Mouse (Mus musculus): ENCODE data around the gene Rai1. TPM values are rescaled to one million over a fixed set of nuclear protein-coding genes. Genes with fewer than 3 reads are reported as not detected.

Rai1 gene
- polyA plus RNA-seq, 1 experiment: 5.2 TPM

GRCm38 (mm10) chr11:60175371-60176181 is 70.8 kb downstream of the Rai1 start:
- Histone ChIP-seq H3K27ac (ENCODE audit: control insufficient read depth, insufficient read depth, low read depth, low read length) (no peak overlapping the region), H3K36me3 (ENCODE audit: control insufficient read depth, insufficient read depth, low read length) (no peaks in the 10 kb centered on the region), H3K4me1 (ENCODE audit: control insufficient read depth, insufficient read depth, low read length) (peaks cover 26% of the 10 kb centered on the region), H3K27me3 (ENCODE audit: control insufficient read depth, insufficient read depth, low read length) (no peaks in the 10 kb centered on the region; the same call in 1 of the 2 replicates), H3K4me3 (ENCODE audit: control insufficient read depth, low read depth, low read length) (peak overlapping the region; percentile 81)
- no peak for TF ChIP-seq CTCF (IDR thresholded peaks at IDR 0.05; ENCODE audit: control insufficient read depth, insufficient read depth, insufficient replicate concordance, low read depth, low read length)
- TF ChIP-seq POLR2A (IDR thresholded peaks at IDR 0.05; ENCODE audit: control insufficient read depth, low read depth, low read length): no peak

GRCm38 (mm10) chr11:60176182-60176974 is 71.6 kb downstream of the Rai1 start:
- Histone ChIP-seq H3K4me3 (ENCODE audit: control insufficient read depth, low read depth, low read length) (peak overlapping the region; percentile 81), H3K27ac (ENCODE audit: control insufficient read depth, insufficient read depth, low read depth, low read length) (peak overlapping the region; percentile 10; the same call in 1 of the 2 replicates), H3K27me3 (ENCODE audit: control insufficient read depth, insufficient read depth, low read length) (no peaks in the 10 kb centered on the region; the same call in 1 of the 2 replicates), H3K36me3 (ENCODE audit: control insufficient read depth, insufficient read depth, low read length) (no peaks in the 10 kb centered on the region), H3K4me1 (ENCODE audit: control insufficient read depth, insufficient read depth, low read length) (peaks cover 26% of the 10 kb centered on the region)
- no peak for TF ChIP-seq CTCF (IDR thresholded peaks at IDR 0.05; ENCODE audit: control insufficient read depth, insufficient read depth, insufficient replicate concordance, low read depth, low read length)
- TF ChIP-seq POLR2A (IDR thresholded peaks at IDR 0.05; ENCODE audit: control insufficient read depth, low read depth, low read length): no peak

- no peak for TF ChIP-seq POLR2A (IDR thresholded peaks at IDR 0.05; ENCODE audit: control insufficient read depth, low read depth, low read length)
- no peak for TF ChIP-seq CTCF (IDR thresholded peaks at IDR 0.05; ENCODE audit: control insufficient read depth, insufficient read depth, insufficient replicate concordance, low read depth, low read length)
- Histone ChIP-seq H3K4me1 (ENCODE audit: control insufficient read depth, insufficient read depth, low read length) (peaks cover 26% of the 10 kb centered on the region), H3K36me3 (ENCODE audit: control insufficient read depth, insufficient read depth, low read length) (no peaks in the 10 kb centered on the region), H3K4me3 (ENCODE audit: control insufficient read depth, low read depth, low read length) (peak overlapping the region; percentile 81), H3K27me3 (ENCODE audit: control insufficient read depth, insufficient read depth, low read length) (no peaks in the 10 kb centered on the region; the same call in 1 of the 2 replicates), H3K27ac (ENCODE audit: control insufficient read depth, insufficient read depth, low read depth, low read length) (peak overlapping the region; percentile 31; the same call in 1 of the 2 replicates)
Measured at GRCm38 (mm10) chr11:60176975-60177657, 72.3 kb downstream of the Rai1 start.

GRCm38 (mm10) chr11:60178005-60178404 is 73.2 kb downstream of the Rai1 start:
- Histone ChIP-seq H3K36me3 (ENCODE audit: control insufficient read depth, insufficient read depth, low read length) (no peaks in the 10 kb centered on the region), H3K27me3 (ENCODE audit: control insufficient read depth, insufficient read depth, low read length) (no peaks in the 10 kb centered on the region; the same call in 1 of the 2 replicates), H3K27ac (ENCODE audit: control insufficient read depth, insufficient read depth, low read depth, low read length) (no peak overlapping the region), H3K4me3 (ENCODE audit: control insufficient read depth, low read depth, low read length) (no peak overlapping the region), H3K4me1 (ENCODE audit: control insufficient read depth, insufficient read depth, low read length) (peaks cover 26% of the 10 kb centered on the region)
- TF ChIP-seq CTCF (IDR thresholded peaks at IDR 0.05; ENCODE audit: control insufficient read depth, insufficient read depth, insufficient replicate concordance, low read depth, low read length): no peak
- no peak for TF ChIP-seq POLR2A (IDR thresholded peaks at IDR 0.05; ENCODE audit: control insufficient read depth, low read depth, low read length)

GRCm38 (mm10) chr11:60178506-60178905 is 73.7 kb downstream of the Rai1 start:
- H3K27ac ChIP-seq (ENCODE audit: control insufficient read depth, insufficient read depth, low read depth, low read length): no peak overlapping the region
- H3K4me1 ChIP-seq (ENCODE audit: control insufficient read depth, insufficient read depth, low read length): peaks cover 26% of the 10 kb centered on the region
- no peak overlapping the region for H3K4me3 ChIP-seq (ENCODE audit: control insufficient read depth, low read depth, low read length)
- TF ChIP-seq CTCF (IDR thresholded peaks at IDR 0.05; ENCODE audit: control insufficient read depth, insufficient read depth, insufficient replicate concordance, low read depth, low read length) (no peak), POLR2A (IDR thresholded peaks at IDR 0.05; ENCODE audit: control insufficient read depth, low read depth, low read length) (no peak)
- H3K27me3 ChIP-seq (ENCODE audit: control insufficient read depth, insufficient read depth, low read length): no peaks in the 10 kb centered on the region; the same call in 1 of the 2 replicates
- no peaks in the 10 kb centered on the region for H3K36me3 ChIP-seq (ENCODE audit: control insufficient read depth, insufficient read depth, low read length)

GRCm38 (mm10) chr11:60182116-60182670 is 77.4 kb downstream of the Rai1 start:
- Histone ChIP-seq H3K27me3 (ENCODE audit: control insufficient read depth, insufficient read depth, low read length) (no peaks in the 10 kb centered on the region), H3K4me1 (ENCODE audit: control insufficient read depth, insufficient read depth, low read length) (peaks cover 6% of the 10 kb centered on the region), H3K27ac (ENCODE audit: control insufficient read depth, insufficient read depth, low read depth, low read length) (no peak overlapping the region), H3K4me3 (ENCODE audit: control insufficient read depth, low read depth, low read length) (no peak overlapping the region), H3K36me3 (ENCODE audit: control insufficient read depth, insufficient read depth, low read length) (no peaks in the 10 kb centered on the region)
- TF ChIP-seq CTCF (IDR thresholded peaks at IDR 0.05; ENCODE audit: control insufficient read depth, insufficient read depth, insufficient replicate concordance, low read depth, low read length): no peak
